Mouse (Mus musculus) liver, embryonic 13.5 days (tissue): ENCODE data around the gene Cage1. TPM values are rescaled to one million over a fixed set of nuclear protein-coding genes. Genes with fewer than 3 reads are reported as not detected.

ENCODE experiments used
- ATAC-seq: fragments of 200-750 bp; cut with Nextera tagmentation; 2 replicates; pipeline ENCODE4 v1.8.0; 2017; ENCODE audit warnings: low read depth, mild to moderate bottlenecking, moderate number of reproducible peaks, moderate library complexity
- DNase-seq: peaks from one replicate; pipeline ENCODE4 v3.0.0; 2022
- H3K27ac ChIP-seq: fragments of 300-500 bp; sonication (generic); 2 replicates; pipeline ENCODE4 v1.5.1; 2015; ENCODE audit warnings: moderate library complexity, mild to moderate bottlenecking, inconsistent platforms
- H3K27me3 ChIP-seq: fragments of 300-500 bp; sonication (generic); 2 replicates; pipeline ENCODE4 v1.6.1; 2015; ENCODE audit warnings: mild to moderate bottlenecking, inconsistent platforms
- H3K36me3 ChIP-seq: fragments of 300-500 bp; sonication (generic); 2 replicates; pipeline ENCODE4 v1.6.1; 2015; ENCODE audit warnings: mild to moderate bottlenecking, inconsistent platforms
- H3K4me1 ChIP-seq: fragments of 300-500 bp; sonication (generic); replicated peaks from 2 replicates; pipeline ENCODE4 v1.6.1; 2015; ENCODE audit warnings: inconsistent platforms
- H3K4me2 ChIP-seq: fragments of 300-500 bp; sonication (generic); 2 replicates; pipeline ENCODE4 v1.6.1; 2015; ENCODE audit warnings: inconsistent platforms, mild to moderate bottlenecking, moderate library complexity
- H3K4me3 ChIP-seq: fragments of 300-500 bp; sonication (generic); replicated peaks from 2 replicates; pipeline ENCODE4 v1.5.1; 2015; ENCODE audit warnings: mild to moderate bottlenecking, inconsistent platforms
- H3K9ac ChIP-seq: fragments of 300-500 bp; sonication (generic); 2 replicates; pipeline ENCODE4 v1.6.1; 2015; ENCODE audit warnings: mild to moderate bottlenecking, inconsistent platforms
- H3K9me3 ChIP-seq: fragments of 300-500 bp; sonication (generic); replicated peaks from 2 replicates; pipeline ENCODE4 v1.6.1; 2016; ENCODE audit warnings: inconsistent platforms
- WGBS: fragments of 180-500 bp; shearing (Covaris S2); methylation state at CpG from one replicate; pipeline ENCODE4 v1.1.7; 2015; ENCODE audit not compliant: insufficient replicate concordance; 5-methylcytosine and 5-hydroxymethylcytosine counted together
- polyA plus RNA-seq: library from polyadenylated mRNA; unstranded; fragments of >200 nt; fragmentation: Nextera tagmentation; extraction: Ambion mirVana; gene quantifications from 2 replicates; pipeline ENCODE4 v1.2.1, GENCODE M21; 2015

The Cage1 gene
- polyA plus RNA-seq, 1 experiment from 2014 or later: 0.50 TPM

DNA sequence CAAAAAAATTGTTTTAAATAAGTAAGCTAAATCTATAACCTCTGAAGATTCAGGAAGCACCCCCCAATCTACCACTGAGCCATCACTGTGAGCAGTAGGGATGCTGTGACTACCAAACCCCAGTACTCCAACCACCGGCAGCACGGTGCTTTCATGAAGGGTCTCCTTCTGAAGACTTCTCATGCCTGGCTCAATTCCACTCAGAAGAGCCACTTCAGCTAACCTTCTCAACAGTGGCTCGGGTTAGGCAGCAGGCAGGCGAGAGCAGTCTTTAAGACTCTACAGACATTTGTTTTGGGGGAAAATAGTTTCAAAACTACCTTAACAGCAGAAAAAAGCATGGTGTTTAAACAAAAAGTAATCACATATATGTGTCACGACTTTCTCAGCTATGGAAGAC lies 55.8 kb downstream of the Cage1 start:
- Histone ChIP-seq H3K36me3 (peaks cover 90% of the 10 kb centered on the region), H3K4me3 (no peak overlapping the region), H3K9me3 (no peaks in the 10 kb centered on the region), H3K4me1 (no peaks in the 10 kb centered on the region), H3K9ac (no peak overlapping the region), H3K27me3 (no peaks in the 10 kb centered on the region), H3K4me2 (no peak overlapping the region), H3K27ac (no peak overlapping the region)
- ATAC-seq: no peak
- 83% methylated on average over 5 of the region's 5 CpGs for WGBS
- DNase-seq: no peak

DNA sequence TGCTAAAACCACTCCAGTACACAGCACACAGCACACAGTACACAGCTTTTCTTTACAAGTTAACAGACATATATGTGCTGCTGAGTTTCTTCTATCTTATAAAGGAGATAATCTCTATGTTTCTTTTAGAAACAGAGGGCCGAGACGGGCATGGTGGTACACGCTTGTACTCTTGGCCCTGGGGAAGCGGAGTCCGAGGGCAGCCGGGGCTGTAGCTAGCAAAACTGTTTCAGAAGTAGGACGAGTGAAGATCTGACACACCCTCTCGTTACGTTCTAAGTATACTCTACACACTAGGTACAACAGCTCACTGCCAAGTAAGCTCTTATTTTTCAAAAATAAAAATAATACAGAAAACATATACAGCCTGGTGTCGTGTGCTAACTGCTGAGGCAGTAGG lies 56.5 kb downstream of the Cage1 start:
- H3K36me3 ChIP-seq: peaks cover 91% of the 10 kb centered on the region
- WGBS: 91% methylated on average over 10 of the region's 10 CpGs
- no peak for DNase-seq

GRCm38 (mm10) chr13:37979506-37979905 lies 57.4 kb downstream of the Cage1 start:
- Histone ChIP-seq H3K9me3 (no peaks in the 10 kb centered on the region), H3K4me1 (peaks cover 4% of the 10 kb centered on the region; the same call in 1 of the 2 replicates), H3K36me3 (peaks cover 92% of the 10 kb centered on the region), H3K9ac (no peak overlapping the region), H3K27me3 (no peaks in the 10 kb centered on the region), H3K4me2 (no peak overlapping the region), H3K4me3 (no peak overlapping the region), H3K27ac (no peak overlapping the region)
- no peak for ATAC-seq
- no peak for DNase-seq
- 88% methylated on average over 12 of the region's 12 CpGs for WGBS

More for the DNA sequence above, 56.5 kb downstream of the Cage1 start:
- H3K4me1 ChIP-seq: no peaks in the 10 kb centered on the region
- no peak for ATAC-seq
- H3K27ac ChIP-seq: no peak overlapping the region
- H3K9me3 ChIP-seq: no peaks in the 10 kb centered on the region
- H3K4me2 ChIP-seq: no peak overlapping the region
- H3K27me3 ChIP-seq: no peaks in the 10 kb centered on the region
- H3K9ac ChIP-seq: no peak overlapping the region
- no peak overlapping the region for H3K4me3 ChIP-seq

GRCm38 (mm10) chr13:37974731-37975130 lies 62.1 kb downstream of the Cage1 start:
- H3K4me1 ChIP-seq: peaks cover 19% of the 10 kb centered on the region
- H3K36me3 ChIP-seq: peaks cover 52% of the 10 kb centered on the region
- H3K9me3 ChIP-seq: no peaks in the 10 kb centered on the region
- H3K4me2 ChIP-seq: no peak overlapping the region
- no peak overlapping the region for H3K4me3 ChIP-seq
- DNase-seq (no peak), ATAC-seq (no peak)
- no peak overlapping the region for H3K9ac ChIP-seq
- H3K27me3 ChIP-seq: no peaks in the 10 kb centered on the region
- WGBS: 81% methylated on average over 5 of the region's 5 CpGs
- H3K27ac ChIP-seq: no peak overlapping the region

GRCm38 (mm10) chr13:37974036-37974435 lies 62.8 kb downstream of the Cage1 start:
- Histone ChIP-seq H3K9me3 (no peaks in the 10 kb centered on the region), H3K36me3 (peaks cover 45% of the 10 kb centered on the region), H3K9ac (no peak overlapping the region), H3K27ac (no peak overlapping the region; the same call in 1 of the 2 replicates), H3K27me3 (no peaks in the 10 kb centered on the region), H3K4me2 (no peak overlapping the region), H3K4me1 (peaks cover 21% of the 10 kb centered on the region), H3K4me3 (no peak overlapping the region)
- DNase-seq (no peak), ATAC-seq (no peak)
- 86% methylated on average over 6 of the region's 6 CpGs for WGBS

DNA sequence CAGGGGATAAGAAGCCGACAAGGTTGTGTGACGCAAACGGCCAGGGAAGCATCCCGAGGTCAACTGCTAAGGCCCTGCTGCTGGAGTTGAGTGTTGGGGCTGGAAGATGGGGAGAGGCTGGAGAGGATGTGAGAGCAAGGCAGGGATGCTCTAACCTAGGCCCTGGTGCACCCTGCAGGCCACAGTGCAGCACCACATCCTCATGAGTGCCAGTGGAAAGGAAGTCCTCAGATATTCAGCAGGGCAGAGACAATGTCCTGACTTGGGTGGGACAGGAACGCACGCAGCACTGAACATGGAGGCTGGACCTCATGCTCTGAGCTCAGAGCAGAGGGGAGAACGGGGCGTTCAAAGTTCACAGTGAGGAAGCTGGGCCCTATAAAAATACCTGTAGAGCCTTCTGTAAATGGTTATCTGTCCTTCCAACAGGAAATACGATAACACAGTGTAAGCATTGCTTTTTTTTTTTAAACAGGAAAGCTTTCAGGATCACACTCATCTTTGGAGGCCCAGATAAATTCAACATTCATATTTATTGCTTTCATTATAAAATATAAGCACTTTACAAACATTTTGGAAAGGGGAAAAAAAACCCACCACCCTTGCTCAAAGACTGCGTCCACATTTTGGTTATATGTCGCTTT lies 65.9 kb downstream of the Cage1 start:
- peak overlapping the region; percentile 62; the same call in 1 of the 2 replicates for H3K27ac ChIP-seq
- WGBS: 65% methylated on average over 11 of the region's 11 CpGs
- no peaks in the 10 kb centered on the region for H3K27me3 ChIP-seq
- H3K4me3 ChIP-seq: no peak overlapping the region
- H3K4me1 ChIP-seq: peaks cover 37% of the 10 kb centered on the region
- no peak for DNase-seq
- 0 out of 2 replicates have a peak, but pooled peaks have one; percentile 23 for ATAC-seq
- H3K36me3 ChIP-seq: peaks cover 18% of the 10 kb centered on the region; the same call in 1 of the 2 replicates
- no peaks in the 10 kb centered on the region for H3K9me3 ChIP-seq
- no peak overlapping the region for H3K4me2 ChIP-seq
- no peak overlapping the region for H3K9ac ChIP-seq

DNA sequence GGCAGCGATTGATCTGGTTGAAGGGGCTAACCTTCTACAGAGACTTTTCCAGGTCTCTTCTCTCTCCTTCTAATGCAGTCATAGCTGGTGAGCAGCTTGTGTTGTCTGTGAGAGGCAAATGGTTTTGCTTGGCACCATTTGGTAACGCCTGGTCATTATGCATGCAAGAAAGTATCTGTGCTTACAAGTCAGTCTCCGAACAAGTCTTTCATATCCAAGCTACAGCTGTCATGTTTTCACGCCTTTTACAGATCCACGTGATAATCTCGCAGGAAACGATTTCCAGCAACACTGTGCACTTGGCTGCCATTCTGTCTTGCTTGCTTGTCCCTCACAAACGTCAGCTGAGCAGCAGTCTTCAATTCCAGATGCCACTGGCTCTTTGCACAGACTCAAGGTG lies 66.9 kb downstream of the Cage1 start:
- WGBS: 51% methylated on average over 8 of the region's 8 CpGs
- Histone ChIP-seq H3K4me1 (peaks cover 47% of the 10 kb centered on the region), H3K27ac (no peak overlapping the region), H3K36me3 (peaks cover 8% of the 10 kb centered on the region; the same call in 1 of the 2 replicates), H3K27me3 (no peaks in the 10 kb centered on the region), H3K4me2 (no peak overlapping the region), H3K4me3 (no peak overlapping the region), H3K9ac (no peak overlapping the region), H3K9me3 (no peaks in the 10 kb centered on the region)
- no peak for DNase-seq
- ATAC-seq: no peak

- peaks cover 48% of the 10 kb centered on the region for H3K4me1 ChIP-seq
- no peak overlapping the region for H3K9ac ChIP-seq
- H3K4me2 ChIP-seq: no peak overlapping the region
- no peaks in the 10 kb centered on the region for H3K27me3 ChIP-seq
- peaks cover 5% of the 10 kb centered on the region; the same call in 1 of the 2 replicates for H3K36me3 ChIP-seq
- ATAC-seq (no peak), DNase-seq (peak; percentile 71)
- H3K9me3 ChIP-seq: no peaks in the 10 kb centered on the region
- H3K27ac ChIP-seq: no peak overlapping the region
- H3K4me3 ChIP-seq: no peak overlapping the region
- 7% methylated on average over 14 of the region's 14 CpGs for WGBS
Observed at GRCm38 (mm10) chr13:37969337-37969736, 67.5 kb downstream of the Cage1 start.

GRCm38 (mm10) chr13:37967565-37967964 lies 69.3 kb downstream of the Cage1 start:
- Histone ChIP-seq H3K36me3 (no peaks in the 10 kb centered on the region; the same call in 1 of the 2 replicates), H3K27me3 (no peaks in the 10 kb centered on the region), H3K27ac (no peak overlapping the region), H3K4me2 (no peak overlapping the region), H3K4me1 (peaks cover 60% of the 10 kb centered on the region), H3K4me3 (no peak overlapping the region), H3K9ac (no peak overlapping the region), H3K9me3 (no peaks in the 10 kb centered on the region)
- DNase-seq: no peak
- WGBS: 66% methylated on average over 10 of the region's 10 CpGs
- ATAC-seq: no peak

DNA sequence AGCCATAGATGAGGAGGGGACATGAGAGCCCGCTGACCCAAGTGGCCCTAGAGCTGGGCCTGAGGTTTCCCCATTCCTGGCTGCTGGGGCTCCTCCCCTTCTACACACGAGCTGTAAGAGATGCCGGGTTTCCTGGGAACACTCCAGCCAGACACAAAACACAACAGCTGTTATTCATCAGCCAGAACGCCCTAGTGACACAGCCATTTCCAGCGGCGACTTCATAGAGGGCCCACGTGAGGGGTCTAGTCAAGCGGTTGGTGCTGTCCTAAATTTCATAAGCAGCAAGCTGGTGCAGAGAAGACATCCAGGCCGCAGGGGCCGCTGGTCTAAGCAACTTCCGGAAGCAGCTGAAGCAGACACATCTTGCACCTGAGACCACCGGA lies 69.8 kb downstream of the Cage1 start:
- no peaks in the 10 kb centered on the region for H3K9me3 ChIP-seq
- 78% methylated on average over 12 of the region's 12 CpGs for WGBS
- no peak overlapping the region for H3K4me3 ChIP-seq
- peaks cover 65% of the 10 kb centered on the region for H3K4me1 ChIP-seq
- H3K9ac ChIP-seq: no peak overlapping the region; the same call in 1 of the 2 replicates
- H3K27ac ChIP-seq: no peak overlapping the region
- no peaks in the 10 kb centered on the region for H3K27me3 ChIP-seq
- ATAC-seq (no peak), DNase-seq (no peak)
- no peaks in the 10 kb centered on the region for H3K36me3 ChIP-seq
- H3K4me2 ChIP-seq: no peak overlapping the region

DNA sequence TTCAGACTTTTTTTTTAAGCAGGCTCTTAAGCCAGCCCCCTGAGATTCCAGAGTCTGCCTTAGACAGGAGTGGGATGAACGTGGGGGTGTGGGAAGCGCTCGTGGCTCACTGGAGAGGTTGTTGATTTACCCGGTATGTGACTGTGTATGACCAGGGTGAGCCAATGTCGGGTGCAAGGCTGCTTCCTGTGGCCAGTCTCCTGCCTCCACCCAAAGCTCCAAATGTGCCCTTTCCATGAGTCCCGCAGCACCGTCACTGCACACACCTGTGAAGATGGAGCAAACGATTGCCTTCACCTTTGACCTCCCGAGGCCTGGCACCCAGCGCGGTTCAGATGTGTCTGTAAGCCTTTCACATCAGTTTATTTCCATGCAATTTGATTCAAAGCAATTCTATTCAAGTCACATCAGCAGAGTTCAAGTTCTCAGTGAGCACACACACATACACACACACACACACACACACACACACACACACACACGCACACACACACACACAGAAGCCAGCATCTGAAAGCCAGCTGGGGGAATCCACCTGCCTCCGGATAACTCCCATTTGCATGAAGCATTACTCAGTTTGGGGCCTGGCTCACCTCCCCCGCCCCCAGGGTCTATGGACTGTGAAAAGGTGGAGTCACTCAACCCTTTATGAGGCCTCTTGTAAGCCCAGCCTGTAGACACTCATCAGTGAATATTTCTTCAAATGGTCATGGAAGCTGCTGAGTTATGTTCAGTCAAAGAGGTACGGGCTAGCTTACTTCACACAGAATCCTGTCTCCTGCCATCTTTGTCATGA lies 70.4 kb downstream of the Cage1 start:
- Histone ChIP-seq H3K27ac (peak overlapping the region; percentile 83), H3K27me3 (no peaks in the 10 kb centered on the region), H3K9ac (peak overlapping the region; percentile 68; the same call in 1 of the 2 replicates), H3K36me3 (no peaks in the 10 kb centered on the region), H3K4me1 (peaks cover 65% of the 10 kb centered on the region), H3K9me3 (no peaks in the 10 kb centered on the region), H3K4me3 (no peak overlapping the region), H3K4me2 (peak overlapping the region; percentile 77)
- ATAC-seq: no peak
- 74% methylated on average over 15 of the region's 15 CpGs for WGBS
- DNase-seq: no peak
